Mouse (Mus musculus) left cerebral cortex, postnatal 25 days (tissue): Measurements from ENCODE around the gene Pla2g5. TPM values are rescaled to one million over a fixed set of nuclear protein-coding genes. Genes with fewer than 3 reads are reported as not detected.
"Not testable (repeated sequence)": the region's sequence is repeated elsewhere in the genome, so short reads cannot be mapped to it uniquely, and the experiment has no call there.

ENCODE experiments used
- DNase-seq, 2 experiments: peaks; one replicate each; pipeline ENCODE4 v3.0.0; 2022; ENCODE audit warnings: low spot score in 2 of 2, mixed read lengths in 1 of 2
- intact Hi-C: fragments of 180-260 bp; cut with DNase I; formaldehyde crosslinking; loops from one replicate; pipeline ENCODE4 v1.15.1; 2025
- total RNA-seq, 2 experiments: library from RNA; stranded (reverse); gene quantifications; 2 replicates each; pipeline ENCODE4 v1.2.3; 2021

Gene Pla2g5
- 1 to 10 TPM; 7.0 to 7.9 TPM for total RNA-seq

GRCm38 (mm10) chr4:138863344-138863998 lies at the start of gene Pla2g5:
Pla2g5 (minus strand) TSS chr4:138863482.
- intact Hi-C loops, result no loop called here
- no peak for DNase-seq

- intact Hi-C loops, result no loop called here
- DNase-seq, result no peak
Measured at GRCm38 (mm10) chr4:138905624-138906337, 42.5 kb upstream of the Pla2g5 start.

GRCm38 (mm10) chr4:138899361-138899760 lies 36.1 kb upstream of the Pla2g5 start:
- intact Hi-C loops, result no loop called here
- peak in 1 of 2 experiments; percentile 73 for DNase-seq

GRCm38 (mm10) chr4:138893789-138894188 lies 30.5 kb upstream of the Pla2g5 start:
- DNase-seq, intact Hi-C loops: not testable (repeated sequence)

GRCm38 (mm10) chr4:138892655-138893054 lies 29.4 kb upstream of the Pla2g5 start:
- DNase-seq, result no peak
- intact Hi-C loops, result no loop called here

- no peak for DNase-seq
- intact Hi-C loops, result loop anchor here (10.0 kb wide), 1 partner anchor 445 kb away; no protein-coding TSS in a partner anchor
Measured at GRCm38 (mm10) chr4:138889635-138890034, 26.4 kb upstream of the Pla2g5 start.

GRCm38 (mm10) chr4:138889165-138889564 lies 25.9 kb upstream of the Pla2g5 start:
- no peak for DNase-seq
- intact Hi-C loops, result loop anchor here (10.0 kb wide), 1 partner anchor 444 kb away; no protein-coding TSS in a partner anchor

GRCm38 (mm10) chr4:138884261-138884660 lies 21.0 kb upstream of the Pla2g5 start:
- intact Hi-C loops, result loop anchor here (1.0 to 10.0 kb wide), 2 partner anchors 18 to 439 kb away; no protein-coding TSS in a partner anchor
- DNase-seq, result peak; percentile 87 to 92

GRCm38 (mm10) chr4:138882179-138882578 lies 18.9 kb upstream of the Pla2g5 start:
- intact Hi-C loops, result loop anchor here (10.0 kb wide), 1 partner anchor 437 kb away; no protein-coding TSS in a partner anchor
- peak; percentile 49 to 68 for DNase-seq

GRCm38 (mm10) chr4:138880811-138881584 lies 17.7 kb upstream of the Pla2g5 start:
- intact Hi-C loops, result loop anchor here (10.0 kb wide), 1 partner anchor 436 kb away; no protein-coding TSS in a partner anchor
- DNase-seq, result no peak

GRCm38 (mm10) chr4:138879808-138880207 lies 16.5 kb upstream of the Pla2g5 start:
- intact Hi-C loops, result loop anchor here (10.0 kb wide), 1 partner anchor 435 kb away; no protein-coding TSS in a partner anchor

GRCm38 (mm10) chr4:138878783-138879182 lies 15.5 kb upstream of the Pla2g5 start:
- intact Hi-C loops, result no loop called here
- DNase-seq, result no peak

More at GRCm38 (mm10) chr4:138879808-138880207, 16.5 kb upstream of the Pla2g5 start:
- no peak for DNase-seq

- intact Hi-C loops, result no loop called here
Measured at GRCm38 (mm10) chr4:138877731-138878130, 14.4 kb upstream of the Pla2g5 start, which contains the start of gene Pla2g2e. Pla2g2e (plus strand) TSS chr4:138877942.

GRCm38 (mm10) chr4:138875986-138876385 lies 12.7 kb upstream of the Pla2g5 start:
- DNase-seq, result no peak
- intact Hi-C loops, result no loop called here

More at GRCm38 (mm10) chr4:138877731-138878130, 14.4 kb upstream of the Pla2g5 start, which contains the start of gene Pla2g2e:
- no peak for DNase-seq

- DNase-seq, intact Hi-C loops: not testable (repeated sequence)
Measured at GRCm38 (mm10) chr4:138875275-138875674, 12.0 kb upstream of the Pla2g5 start.

- intact Hi-C loops, result no loop called here
Measured at GRCm38 (mm10) chr4:138873864-138874263, 10.6 kb upstream of the Pla2g5 start, which contains the start of gene Gm13030. Gm13030 (minus strand) TSS chr4:138873964.

GRCm38 (mm10) chr4:138868666-138869065 lies 5.4 kb upstream of the Pla2g5 start:
- DNase-seq, result no peak
- intact Hi-C loops, result no loop called here

More at GRCm38 (mm10) chr4:138873864-138874263, 10.6 kb upstream of the Pla2g5 start, which contains the start of gene Gm13030:
- no peak for DNase-seq

- intact Hi-C loops, result loop anchor here (1.0 kb wide), 1 partner anchor 18 kb away; no protein-coding TSS in a partner anchor
Measured at GRCm38 (mm10) chr4:138866413-138866812, 3.1 kb upstream of the Pla2g5 start.

GRCm38 (mm10) chr4:138865991-138866390 lies 2.7 kb upstream of the Pla2g5 start:
- no peak for DNase-seq
- intact Hi-C loops, result loop anchor here (1.0 kb wide), 1 partner anchor 18 kb away; no protein-coding TSS in a partner anchor

More at GRCm38 (mm10) chr4:138866413-138866812, 3.1 kb upstream of the Pla2g5 start:
- peak; percentile 75 to 82 for DNase-seq
